Mouse (Mus musculus) layer of hippocampus, adult 2 months (tissue): ENCODE data around the gene Ptf1a. TPM values are rescaled to one million over a fixed set of nuclear protein-coding genes. Genes with fewer than 3 reads are reported as not detected.
A peak's percentile ranks its signal among the peaks of the same experiment; 100 is the strongest.

Source experiments
- DNase-seq, 2 experiments: peaks; one replicate each; pipeline ENCODE4 v3.0.0; 2022; ENCODE audit warnings: low spot score in 2 of 2
- H3K27ac ChIP-seq: fragments of 200-600 bp; 2 replicates; pipeline ENCODE4 v1.8.1; 2022
- H3K4me3 ChIP-seq: fragments of 200-600 bp; 2 replicates; pipeline ENCODE4 v1.8.1; 2022; ENCODE audit warnings: mild to moderate bottlenecking
- CTCF ChIP-seq: fragments of 200-600 bp; conservative IDR thresholded peaks from 2 replicates; pipeline ENCODE4 v1.8.1; 2022; ENCODE audit warnings: antibody characterized with exemption, mild to moderate bottlenecking, moderate library complexity
- total RNA-seq, 2 experiments: library from RNA; stranded (reverse); gene quantifications; 2 replicates each; pipeline ENCODE4 v1.2.3; 2021

The Ptf1a gene
- total RNA-seq, 2 experiments from 2014 or later, result not detected

GRCm38 (mm10) chr2:19430746-19431145 is 14.7 kb upstream of the Ptf1a start:
- no peak overlapping the region for H3K27ac ChIP-seq
- peak overlapping the region; percentile 13; the same call in 1 of the 2 replicates for H3K4me3 ChIP-seq
- no peak for TF ChIP-seq CTCF
- no peak for DNase-seq

- DNase-seq, result no peak
- no peak overlapping the region for H3K4me3 ChIP-seq
- peak; percentile 59 for TF ChIP-seq CTCF
- no peak overlapping the region for H3K27ac ChIP-seq
Measured at GRCm38 (mm10) chr2:19431186-19431585, 14.3 kb upstream of the Ptf1a start.

DNA sequence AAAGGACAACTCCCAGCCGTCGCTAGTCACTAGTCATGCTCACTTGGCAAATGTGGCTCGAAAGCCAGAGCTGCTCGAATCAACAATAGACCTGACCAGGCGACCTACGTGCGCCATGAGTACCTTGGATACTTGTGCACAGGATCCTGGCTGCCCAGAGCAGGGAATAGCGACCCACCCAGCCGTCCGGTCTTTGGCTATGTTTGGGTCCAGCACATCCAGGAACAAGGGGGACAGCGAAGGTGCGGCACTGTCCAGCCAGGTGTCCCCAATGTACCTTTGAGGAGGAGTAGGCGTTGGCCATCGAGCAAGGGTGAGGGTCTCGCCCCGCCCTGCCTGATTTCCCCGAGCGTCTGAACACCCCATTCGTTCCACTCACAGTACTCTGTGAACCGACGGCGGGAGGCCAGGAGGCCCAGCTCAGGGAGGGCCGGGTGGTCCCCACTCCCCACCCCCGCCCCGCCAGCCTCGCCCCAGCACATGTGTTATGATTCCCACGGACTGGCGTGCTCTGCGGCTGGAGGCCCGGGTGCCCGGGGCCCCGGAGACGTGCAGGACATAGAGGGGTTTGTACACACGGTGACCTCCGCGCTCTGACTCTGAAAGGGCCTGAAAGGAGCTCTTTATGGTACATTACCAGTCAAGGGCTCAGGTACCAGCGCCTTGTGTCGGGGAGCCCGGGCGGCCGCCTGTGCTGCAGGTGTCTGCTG is 13.7 kb upstream of the Ptf1a start:
- no peak overlapping the region for H3K27ac ChIP-seq
- H3K4me3 ChIP-seq, result no peak overlapping the region
- no peak for TF ChIP-seq CTCF
- no peak for DNase-seq

DNA sequence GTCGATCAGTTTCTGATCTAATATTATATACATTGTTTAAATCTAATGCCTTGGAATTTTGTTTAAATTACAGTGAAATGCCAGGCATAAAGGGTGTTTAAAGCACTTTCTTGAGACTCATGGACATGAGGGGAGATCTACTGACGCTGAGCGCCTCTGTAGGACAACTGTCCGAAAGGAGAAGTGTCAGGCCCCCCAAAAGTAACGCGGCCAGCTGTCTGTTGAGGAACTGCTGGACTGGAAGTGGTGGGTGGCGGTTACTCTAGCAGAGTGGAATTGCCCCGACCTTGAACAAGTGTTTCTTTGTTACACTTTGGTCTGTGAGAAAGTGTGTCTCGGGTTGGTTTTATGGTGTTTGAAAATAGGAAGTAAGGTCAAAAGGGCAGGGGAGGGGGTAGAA is 1.1 kb upstream of the Ptf1a start:
- TF ChIP-seq CTCF, result no peak
- Histone ChIP-seq H3K4me3 (no peak overlapping the region), H3K27ac (no peak overlapping the region)
- no peak for DNase-seq

DNA sequence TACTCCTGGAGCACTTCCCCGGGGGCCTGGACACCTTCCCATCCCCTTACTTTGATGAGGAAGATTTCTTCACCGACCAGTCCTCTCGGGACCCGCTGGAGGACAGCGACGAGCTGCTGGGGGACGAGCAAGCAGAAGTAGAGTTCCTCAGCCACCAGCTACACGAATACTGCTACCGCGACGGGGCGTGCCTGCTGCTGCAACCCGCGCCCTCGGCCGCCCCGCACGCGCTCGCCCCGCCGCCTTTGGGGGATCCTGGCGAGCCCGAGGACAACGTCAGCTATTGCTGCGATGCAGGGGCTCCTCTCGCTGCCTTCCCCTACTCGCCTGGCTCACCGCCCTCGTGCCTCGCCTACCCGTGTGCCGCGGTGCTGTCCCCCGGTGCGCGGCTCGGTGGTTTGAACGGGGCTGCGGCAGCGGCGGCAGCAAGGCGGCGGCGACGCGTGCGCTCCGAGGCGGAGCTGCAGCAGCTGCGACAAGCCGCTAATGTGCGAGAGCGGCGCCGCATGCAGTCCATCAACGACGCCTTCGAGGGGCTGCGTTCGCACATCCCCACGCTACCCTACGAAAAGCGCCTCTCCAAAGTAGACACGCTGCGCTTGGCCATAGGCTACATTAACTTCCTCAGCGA is 523 bp downstream of the Ptf1a start:
- Histone ChIP-seq H3K4me3 (peak overlapping the region; percentile 1; the same call in 1 of the 2 replicates), H3K27ac (no peak overlapping the region)
- DNase-seq, result no peak
- no peak for TF ChIP-seq CTCF

- no peak for TF ChIP-seq CTCF
- Histone ChIP-seq H3K27ac (no peak overlapping the region), H3K4me3 (no peak overlapping the region)
- no peak for DNase-seq
Measured at GRCm38 (mm10) chr2:19446746-19447145, 1.3 kb downstream of the Ptf1a start.

- peak; percentile 72 for TF ChIP-seq CTCF
- DNase-seq, result no peak
- peak overlapping the region; percentile 36; the same call in 1 of the 2 replicates for H3K4me3 ChIP-seq
- no peak overlapping the region for H3K27ac ChIP-seq
Measured at GRCm38 (mm10) chr2:19448042-19448700, 2.7 kb downstream of the Ptf1a start.

GRCm38 (mm10) chr2:19449308-19449707 is 3.8 kb downstream of the Ptf1a start:
- Histone ChIP-seq H3K27ac (no peak overlapping the region), H3K4me3 (no peak overlapping the region)
- TF ChIP-seq CTCF, result no peak
- DNase-seq, result no peak

DNA sequence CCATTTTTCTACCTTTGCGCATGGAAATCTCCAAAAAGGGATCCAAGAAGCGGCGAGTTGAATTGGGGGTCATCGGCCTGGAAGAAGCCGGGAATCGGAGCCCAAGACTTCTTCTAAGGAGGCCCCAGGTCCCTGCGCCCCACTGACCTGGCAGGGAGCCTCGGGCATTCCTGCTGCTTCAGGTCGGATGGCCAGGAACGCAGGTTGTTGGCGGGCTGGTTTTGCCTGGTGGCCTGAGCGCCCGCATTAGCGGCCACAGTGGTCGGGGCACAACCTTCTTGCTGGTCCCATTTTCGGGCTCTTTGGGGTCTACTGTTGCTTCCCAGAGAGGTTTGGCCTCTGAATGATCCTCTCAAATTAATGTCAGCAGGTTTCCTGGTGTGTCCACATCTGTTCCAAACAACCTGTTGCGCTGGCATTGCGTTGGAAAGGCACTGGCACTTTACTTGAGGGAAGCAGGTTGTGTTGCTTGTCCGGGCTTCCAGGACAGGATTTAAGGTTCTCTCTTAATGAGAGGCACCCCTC is 7.1 kb downstream of the Ptf1a start:
- no peak for DNase-seq
- no peak for TF ChIP-seq CTCF
- H3K27ac ChIP-seq, result no peak overlapping the region
- H3K4me3 ChIP-seq, result no peak overlapping the region

DNA sequence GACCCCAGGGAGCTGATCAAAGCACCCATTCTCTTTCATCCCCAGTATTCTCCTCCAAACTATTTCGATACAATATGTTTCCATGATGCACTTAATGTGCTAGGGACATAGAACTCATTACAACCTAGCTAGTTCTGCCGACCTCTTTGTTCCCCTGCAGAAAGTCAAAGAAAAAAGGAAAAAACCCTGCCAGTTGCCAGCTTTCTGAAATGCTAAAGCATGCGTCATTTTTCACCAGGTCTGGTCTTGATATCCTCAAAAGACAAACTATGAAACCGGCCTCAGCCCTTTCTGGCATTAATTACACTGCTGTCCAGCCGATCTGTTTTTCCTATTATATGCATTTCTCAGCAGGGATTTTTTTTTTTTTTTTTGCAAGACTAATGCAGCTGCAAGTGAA is 9.8 kb downstream of the Ptf1a start:
- no peak for DNase-seq
- no peak for TF ChIP-seq CTCF
- no peak overlapping the region for H3K27ac ChIP-seq
- no peak overlapping the region for H3K4me3 ChIP-seq

- Histone ChIP-seq H3K4me3 (no peak overlapping the region), H3K27ac (no peak overlapping the region)
- DNase-seq, result no peak
- TF ChIP-seq CTCF, result no peak
Measured at GRCm38 (mm10) chr2:19455857-19456482, 10.5 kb downstream of the Ptf1a start.

DNA sequence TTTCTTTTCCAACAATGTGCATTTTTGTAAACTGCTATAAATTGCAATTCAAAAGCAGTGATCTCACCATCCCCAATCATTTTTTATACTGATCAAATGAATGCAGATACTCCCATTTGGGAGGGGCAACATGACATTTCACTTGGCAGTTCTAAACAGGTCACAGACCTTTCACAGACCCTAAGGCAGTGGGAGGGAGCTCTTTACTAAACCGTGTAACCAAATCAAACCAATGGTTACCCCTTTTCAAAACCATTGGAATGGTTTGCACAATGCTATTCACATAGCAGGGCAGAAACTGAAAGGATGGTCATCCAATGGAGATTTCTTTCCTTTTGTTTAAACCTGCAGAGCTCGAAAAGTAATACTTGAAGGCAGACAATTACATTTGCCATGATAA is 13.3 kb downstream of the Ptf1a start:
- H3K27ac ChIP-seq, result no peak overlapping the region
- no peak for TF ChIP-seq CTCF
- DNase-seq, result no peak
- H3K4me3 ChIP-seq, result no peak overlapping the region

GRCm38 (mm10) chr2:19461940-19462339 is 16.5 kb downstream of the Ptf1a start:
- no peak for TF ChIP-seq CTCF
- DNase-seq, result no peak
- Histone ChIP-seq H3K27ac (no peak overlapping the region), H3K4me3 (no peak overlapping the region)
